Mouse (Mus musculus) hindbrain, embryonic 14.5 days (tissue): ENCODE data around the gene Ell. TPM values are rescaled to one million over a fixed set of nuclear protein-coding genes. Genes with fewer than 3 reads are reported as not detected.

Source experiments
- ATAC-seq: fragments of 200-750 bp; cut with Nextera tagmentation; 2 replicates; pipeline ENCODE4 v1.8.0; 2017; ENCODE audit warnings: moderate number of reproducible peaks, mild to moderate bottlenecking, moderate TSS enrichment, moderate library complexity; ENCODE audit not compliant: low FRiP score
- DNase-seq: peaks from one replicate; pipeline ENCODE4 v3.0.0-alpha.2; 2015; ENCODE audit warnings: low spot score
- H3K27ac ChIP-seq: fragments of 300-500 bp; sonication (generic); 2 replicates; pipeline ENCODE4 v1.5.1; 2014; ENCODE audit warnings: mild to moderate bottlenecking, moderate library complexity
- H3K27me3 ChIP-seq: fragments of 300-500 bp; sonication (generic); 2 replicates; pipeline ENCODE4 v1.6.1; 2014; ENCODE audit warnings: mild to moderate bottlenecking, low read length, mixed read lengths; ENCODE audit not compliant: control insufficient read depth, insufficient read depth
- H3K36me3 ChIP-seq: fragments of 300-500 bp; sonication (generic); replicated peaks from 2 replicates; pipeline ENCODE4 v1.6.1; 2014; ENCODE audit not compliant: control insufficient read depth, insufficient read depth
- H3K4me1 ChIP-seq: fragments of 300-500 bp; sonication (generic); replicated peaks from 2 replicates; pipeline ENCODE4 v1.6.1; 2014; ENCODE audit warnings: antibody characterized with exemption, low read length, mixed read lengths; ENCODE audit not compliant: control insufficient read depth, insufficient read depth
- H3K4me2 ChIP-seq: fragments of 300-500 bp; sonication (generic); replicated peaks from 2 replicates; pipeline ENCODE4 v1.6.1; 2014; ENCODE audit warnings: mild to moderate bottlenecking, moderate library complexity
- H3K4me3 ChIP-seq: fragments of 300-500 bp; sonication (generic); replicated peaks from 2 replicates; pipeline ENCODE4 v1.5.1; 2014; ENCODE audit warnings: mild to moderate bottlenecking, low read length
- H3K9ac ChIP-seq: fragments of 300-500 bp; sonication (generic); 2 replicates; pipeline ENCODE4 v1.6.1; 2014
- H3K9me3 ChIP-seq: fragments of 300-500 bp; sonication (generic); 2 replicates; pipeline ENCODE4 v1.6.1; 2016; ENCODE audit warnings: low read length; ENCODE audit not compliant: control insufficient read depth
- WGBS: fragments of 180-500 bp; shearing (Covaris S2); extraction: QIAGEN DNeasy Blood & Tissue Kit; methylation state at CpG from one replicate; pipeline ENCODE4 v1.1.7; 2014; 5-methylcytosine and 5-hydroxymethylcytosine counted together
- polyA plus RNA-seq: library from polyadenylated mRNA; unstranded; fragments of >200 nt; fragmentation: Nextera tagmentation; extraction: Ambion mirVana; gene quantifications from 2 replicates; pipeline ENCODE4 v1.2.1, GENCODE M21; 2014

Ell gene
- polyA plus RNA-seq, 1 experiment from 2014 or later = 15.1 TPM

DNA sequence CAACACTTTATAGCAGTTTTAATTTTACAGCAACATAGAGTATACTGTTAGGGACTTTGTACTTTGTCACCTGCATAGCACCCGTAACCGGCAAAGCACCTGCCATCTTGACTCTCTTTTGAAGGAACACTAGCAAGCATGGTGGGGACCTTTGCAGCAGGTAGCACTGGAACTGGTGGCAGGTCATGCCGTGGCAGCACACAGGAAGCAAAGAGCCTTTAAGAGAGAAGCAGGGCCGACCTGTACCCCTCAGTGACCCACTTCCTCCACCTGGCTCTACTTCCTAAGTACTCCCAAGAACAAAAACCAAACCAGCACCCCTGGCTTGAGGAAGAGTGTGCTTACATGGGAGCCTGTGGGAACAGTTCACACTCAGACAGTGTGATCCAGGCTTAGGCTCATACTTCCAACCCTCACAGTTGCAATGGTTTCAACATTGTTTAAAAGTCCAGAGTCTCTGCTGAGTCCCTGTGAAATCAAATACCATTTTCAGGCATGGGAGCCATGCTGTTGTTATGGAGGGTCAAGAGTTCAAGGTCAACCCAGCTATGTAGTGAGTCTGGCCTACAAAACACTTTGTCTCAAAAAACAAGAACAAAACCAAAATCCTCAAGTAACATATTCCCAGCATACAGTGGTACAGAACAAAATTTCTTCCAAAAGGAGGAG lies 16.0 kb downstream of the Ell start:
- ATAC-seq = no peak
- WGBS = 92% methylated on average over 4 of the region's 4 CpGs

GRCm38 (mm10) chr8:70558334-70558733 lies 19.1 kb downstream of the Ell start:
- no peak for DNase-seq
- no peaks in the 10 kb centered on the region for H3K36me3 ChIP-seq
- no peaks in the 10 kb centered on the region for H3K9me3 ChIP-seq
- H3K4me1 ChIP-seq = peaks cover 13% of the 10 kb centered on the region; the same call in 1 of the 2 replicates
- H3K27me3 ChIP-seq = no peaks in the 10 kb centered on the region
- H3K4me3 ChIP-seq = no peak overlapping the region
- no peak overlapping the region for H3K9ac ChIP-seq
- 74% methylated on average over 4 of the region's 4 CpGs for WGBS
- H3K27ac ChIP-seq = no peak overlapping the region
- no peak overlapping the region for H3K4me2 ChIP-seq
- ATAC-seq = no peak

More for the DNA sequence above, 16.0 kb downstream of the Ell start:
- H3K27me3 ChIP-seq = no peaks in the 10 kb centered on the region
- DNase-seq = no peak
- no peak overlapping the region for H3K9ac ChIP-seq
- peaks cover 6% of the 10 kb centered on the region; the same call in 1 of the 2 replicates for H3K4me1 ChIP-seq
- no peaks in the 10 kb centered on the region for H3K36me3 ChIP-seq
- no peak overlapping the region for H3K4me3 ChIP-seq
- H3K27ac ChIP-seq = no peak overlapping the region
- H3K4me2 ChIP-seq = no peak overlapping the region
- no peaks in the 10 kb centered on the region for H3K9me3 ChIP-seq

GRCm38 (mm10) chr8:70558983-70559382 lies 19.7 kb downstream of the Ell start:
- ATAC-seq (no peak), DNase-seq (no peak)
- Histone ChIP-seq H3K36me3 (no peaks in the 10 kb centered on the region), H3K9ac (no peak overlapping the region), H3K4me3 (no peak overlapping the region), H3K4me2 (no peak overlapping the region), H3K9me3 (no peaks in the 10 kb centered on the region), H3K27me3 (no peaks in the 10 kb centered on the region), H3K4me1 (peaks cover 11% of the 10 kb centered on the region; the same call in 1 of the 2 replicates), H3K27ac (no peak overlapping the region)
- WGBS = 73% methylated on average over 3 of the region's 3 CpGs

DNA sequence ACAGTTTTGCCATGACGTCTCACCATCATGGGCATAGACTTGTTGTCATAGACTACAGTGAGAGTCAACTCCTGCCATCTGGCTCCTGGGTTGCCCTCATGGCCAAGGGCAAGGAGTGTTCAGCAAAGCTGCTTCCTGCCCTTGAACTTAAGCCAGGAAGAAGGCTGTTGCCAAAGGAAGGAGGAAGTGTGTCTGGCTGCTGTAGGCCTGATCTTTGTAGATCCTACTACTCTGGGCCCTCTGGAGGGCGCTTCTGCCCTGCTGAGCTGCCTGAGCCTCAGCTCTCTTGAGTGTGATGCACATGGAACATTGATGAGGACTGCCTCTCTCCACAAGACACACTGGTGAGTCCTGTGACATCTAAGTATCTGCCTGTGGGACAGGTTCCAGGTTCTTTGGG lies 20.8 kb downstream of the Ell start:
- Histone ChIP-seq H3K4me1 (0 out of 2 replicates have a peak, but pooled peaks cover 13% of the 10 kb centered on the region), H3K9me3 (no peaks in the 10 kb centered on the region), H3K4me2 (no peak overlapping the region), H3K36me3 (no peaks in the 10 kb centered on the region), H3K27ac (no peak overlapping the region), H3K9ac (no peak overlapping the region), H3K27me3 (no peaks in the 10 kb centered on the region), H3K4me3 (no peak overlapping the region)
- WGBS = 72% methylated on average over 2 of the region's 2 CpGs
- ATAC-seq = no peak
- no peak for DNase-seq

DNA sequence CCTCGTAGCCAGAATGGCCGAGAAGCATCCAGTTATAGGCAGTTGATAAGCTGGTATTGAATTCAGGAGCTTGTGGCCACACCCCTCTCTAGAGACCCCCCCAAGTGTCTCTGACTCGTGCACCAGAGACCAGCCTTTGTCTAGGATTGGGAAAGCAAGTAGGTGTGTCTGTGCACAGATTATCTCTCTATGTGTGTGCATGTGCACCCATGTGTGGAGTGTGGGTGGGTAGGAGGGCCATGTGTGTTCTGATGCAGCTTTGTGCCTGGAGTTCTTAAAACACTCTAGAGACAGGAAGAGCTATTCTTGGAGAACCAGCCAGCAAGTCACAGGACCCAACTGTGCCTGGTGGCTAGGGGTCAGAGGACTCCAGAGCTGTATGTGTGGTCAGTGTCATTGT lies 21.3 kb downstream of the Ell start:
- Histone ChIP-seq H3K4me2 (no peak overlapping the region), H3K27me3 (no peaks in the 10 kb centered on the region), H3K4me1 (0 out of 2 replicates have a peak, but pooled peaks cover 13% of the 10 kb centered on the region), H3K27ac (no peak overlapping the region), H3K4me3 (no peak overlapping the region), H3K9ac (no peak overlapping the region), H3K9me3 (no peaks in the 10 kb centered on the region), H3K36me3 (no peaks in the 10 kb centered on the region)
- WGBS = 66% methylated on average over 3 of the region's 3 CpGs
- ATAC-seq = no peak
- no peak for DNase-seq

GRCm38 (mm10) chr8:70561357-70561756 lies 22.1 kb downstream of the Ell start:
- Histone ChIP-seq H3K4me1 (0 out of 2 replicates have a peak, but pooled peaks cover 13% of the 10 kb centered on the region), H3K4me2 (no peak overlapping the region), H3K27ac (no peak overlapping the region), H3K9me3 (no peaks in the 10 kb centered on the region), H3K9ac (no peak overlapping the region), H3K36me3 (no peaks in the 10 kb centered on the region), H3K4me3 (no peak overlapping the region), H3K27me3 (no peaks in the 10 kb centered on the region)
- WGBS = 81% methylated on average over 4 of the region's 4 CpGs
- DNase-seq = no peak
- no peak for ATAC-seq

- 83% methylated on average over 7 of the region's 7 CpGs for WGBS
- H3K36me3 ChIP-seq = no peaks in the 10 kb centered on the region
- no peak for DNase-seq
- no peaks in the 10 kb centered on the region for H3K27me3 ChIP-seq
- 0 out of 2 replicates have a peak, but pooled peaks cover 13% of the 10 kb centered on the region for H3K4me1 ChIP-seq
- no peak overlapping the region for H3K9ac ChIP-seq
- no peak for ATAC-seq
- H3K4me2 ChIP-seq = no peak overlapping the region
- H3K4me3 ChIP-seq = no peak overlapping the region
- H3K27ac ChIP-seq = no peak overlapping the region
- H3K9me3 ChIP-seq = no peaks in the 10 kb centered on the region
Observed at GRCm38 (mm10) chr8:70561809-70562535, 22.7 kb downstream of the Ell start.

- ATAC-seq (no peak), DNase-seq (no peak)
- H3K9ac ChIP-seq = no peak overlapping the region
- no peaks in the 10 kb centered on the region for H3K27me3 ChIP-seq
- no peaks in the 10 kb centered on the region for H3K9me3 ChIP-seq
- 85% methylated on average over 3 of the region's 3 CpGs for WGBS
- H3K4me1 ChIP-seq = 0 out of 2 replicates have a peak, but pooled peaks cover 13% of the 10 kb centered on the region
- H3K4me3 ChIP-seq = no peak overlapping the region
- no peaks in the 10 kb centered on the region for H3K36me3 ChIP-seq
- H3K27ac ChIP-seq = no peak overlapping the region
- no peak overlapping the region for H3K4me2 ChIP-seq
Observed at GRCm38 (mm10) chr8:70562802-70563201, 23.5 kb downstream of the Ell start.

DNA sequence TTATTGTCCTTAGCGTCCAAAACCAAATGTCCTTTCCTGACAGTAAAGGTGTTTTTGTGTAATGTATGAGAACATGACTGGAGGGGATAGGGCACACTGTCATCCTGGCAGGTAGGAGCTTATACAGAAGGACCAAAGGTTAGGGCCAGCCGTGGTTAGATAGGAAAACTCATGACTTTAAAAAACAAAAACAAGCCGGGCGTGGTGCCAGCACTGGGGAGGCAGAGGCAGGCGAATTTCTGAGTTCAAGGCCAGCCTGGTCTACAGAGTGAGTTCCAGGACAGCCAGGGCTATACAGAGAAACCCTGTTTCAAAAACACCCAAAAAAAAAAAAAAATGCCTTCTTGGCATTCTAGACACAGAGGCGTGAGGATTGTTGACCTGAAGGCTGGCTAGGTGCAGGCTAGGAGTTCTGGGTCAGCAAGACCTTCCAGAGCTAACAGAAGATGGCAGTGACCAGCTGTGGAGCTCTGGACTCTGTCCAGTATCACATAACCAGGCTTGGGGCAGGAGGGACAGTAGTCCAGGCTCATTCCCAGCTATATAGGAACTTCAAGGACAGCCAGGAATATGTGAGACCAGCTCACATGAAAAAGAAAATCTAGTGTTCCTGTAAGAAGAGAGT lies 24.6 kb downstream of the Ell start:
- Histone ChIP-seq H3K4me1 (0 out of 2 replicates have a peak, but pooled peaks cover 13% of the 10 kb centered on the region), H3K27ac (no peak overlapping the region), H3K9me3 (no peaks in the 10 kb centered on the region), H3K36me3 (no peaks in the 10 kb centered on the region), H3K4me2 (no peak overlapping the region), H3K4me3 (no peak overlapping the region), H3K27me3 (no peaks in the 10 kb centered on the region), H3K9ac (no peak overlapping the region)
- ATAC-seq = no peak
- WGBS = 94% methylated on average over 6 of the region's 6 CpGs
- no peak for DNase-seq
